Mouse (Mus musculus): ENCODE data around the gene B3gnt2. TPM values are rescaled to one million over a fixed set of nuclear protein-coding genes. Genes with fewer than 3 reads are reported as not detected.

B3gnt2 gene
- 10 to 100 TPM; 14.0 to 15.2 TPM for total RNA-seq (2021)

- no peak for DNase-seq (ENCODE audit: low spot score in 2 of 2)
- intact Hi-C loops (cut with DNase I) = no loop called here
Observed at GRCm38 (mm10) chr11:22860335-22861227, at the start of gene B3gnt2. Gene B3gnt2 (minus strand): TSS chr11:22860961.

DNA sequence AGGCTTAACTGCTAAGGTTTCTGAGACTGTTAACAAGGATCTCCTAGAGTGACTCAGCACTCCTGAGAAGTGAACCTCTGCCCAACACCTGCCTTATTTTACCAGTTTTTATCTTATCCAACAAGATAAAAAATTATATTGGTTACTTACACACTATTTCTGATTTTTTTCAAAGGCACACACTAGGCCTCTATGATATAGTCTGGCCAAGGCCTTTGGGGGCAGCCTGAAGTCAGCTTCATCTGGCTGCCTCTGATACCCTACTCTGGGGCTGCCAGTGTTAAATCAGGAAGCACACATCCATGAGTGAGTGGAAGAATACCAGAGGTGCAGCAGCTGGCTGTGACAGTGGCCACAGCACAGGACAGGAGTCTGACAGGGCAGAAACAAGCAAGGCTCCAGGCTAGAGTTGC, 45.7 kb upstream of the B3gnt2 start:
- DNase-seq (ENCODE audit: low spot score in 2 of 2) = no peak
- intact Hi-C loops (cut with DNase I) = no loop called here

DNA sequence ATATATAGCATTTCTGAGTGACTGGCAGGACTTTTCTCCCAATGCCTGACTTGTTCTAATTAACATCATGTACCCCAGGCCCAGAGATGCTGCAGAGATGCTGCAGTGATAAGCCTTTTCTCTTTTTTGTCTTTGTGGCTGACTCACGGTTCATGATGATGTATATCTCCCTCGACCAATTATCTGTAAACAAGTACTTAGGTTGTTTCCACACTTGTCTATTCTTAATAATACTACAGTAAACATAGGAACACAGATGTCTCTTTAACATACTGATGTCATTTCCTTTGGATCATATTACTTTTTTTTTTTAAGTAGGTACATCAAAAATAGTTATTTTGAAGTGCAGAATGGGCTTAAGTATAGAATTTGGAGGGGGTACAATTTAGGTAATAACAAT, 42.2 kb upstream of the B3gnt2 start:
- DNase-seq (ENCODE audit: low spot score in 2 of 2) = no peak
- intact Hi-C loops (cut with DNase I) = no loop called here

- intact Hi-C loops (cut with DNase I) = no loop called here
- DNase-seq (ENCODE audit: low spot score in 2 of 2) = no peak
Observed at GRCm38 (mm10) chr11:22900041-22900440, 39.3 kb upstream of the B3gnt2 start.

GRCm38 (mm10) chr11:22897642-22898041, 36.9 kb upstream of the B3gnt2 start:
- intact Hi-C loops (cut with DNase I) = no loop called here

DNA sequence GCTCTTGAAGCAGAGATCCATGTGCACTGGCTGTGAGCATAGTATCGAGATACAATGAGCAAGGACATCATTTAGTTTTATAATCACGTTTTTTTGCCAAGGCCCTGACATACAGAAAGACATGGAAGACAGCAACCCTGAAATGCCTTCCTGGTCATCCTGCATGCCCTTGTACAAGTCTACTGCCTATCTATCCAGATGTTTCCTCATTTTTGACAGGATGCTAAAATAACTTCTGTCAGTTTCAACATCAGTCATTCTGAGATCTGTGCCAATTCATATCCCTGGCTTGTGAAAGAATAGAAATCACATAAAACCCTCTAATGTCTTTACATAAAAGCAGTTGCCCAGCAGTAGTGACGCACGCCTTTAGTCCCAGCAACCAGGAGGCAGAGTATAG, 36.4 kb upstream of the B3gnt2 start:
- intact Hi-C loops (cut with DNase I) = no loop called here
- DNase-seq (ENCODE audit: low spot score in 2 of 2) = no peak

More at GRCm38 (mm10) chr11:22897642-22898041, 36.9 kb upstream of the B3gnt2 start:
- no peak for DNase-seq (ENCODE audit: low spot score in 2 of 2)

GRCm38 (mm10) chr11:22893075-22893474, 32.3 kb upstream of the B3gnt2 start:
- no peak for DNase-seq (ENCODE audit: low spot score in 2 of 2)
- intact Hi-C loops (cut with DNase I) = no loop called here

- intact Hi-C loops (cut with DNase I) = no loop called here
Observed at GRCm38 (mm10) chr11:22892466-22892865, 31.7 kb upstream of the B3gnt2 start.

GRCm38 (mm10) chr11:22891876-22892275, 31.1 kb upstream of the B3gnt2 start:
- intact Hi-C loops (cut with DNase I) = no loop called here
- DNase-seq (ENCODE audit: low spot score in 2 of 2) = no peak

More at GRCm38 (mm10) chr11:22892466-22892865, 31.7 kb upstream of the B3gnt2 start:
- DNase-seq (ENCODE audit: low spot score in 2 of 2) = no peak

GRCm38 (mm10) chr11:22891242-22891641, 30.5 kb upstream of the B3gnt2 start:
- intact Hi-C loops (cut with DNase I) = no loop called here
- DNase-seq (ENCODE audit: low spot score in 2 of 2) = no peak

DNA sequence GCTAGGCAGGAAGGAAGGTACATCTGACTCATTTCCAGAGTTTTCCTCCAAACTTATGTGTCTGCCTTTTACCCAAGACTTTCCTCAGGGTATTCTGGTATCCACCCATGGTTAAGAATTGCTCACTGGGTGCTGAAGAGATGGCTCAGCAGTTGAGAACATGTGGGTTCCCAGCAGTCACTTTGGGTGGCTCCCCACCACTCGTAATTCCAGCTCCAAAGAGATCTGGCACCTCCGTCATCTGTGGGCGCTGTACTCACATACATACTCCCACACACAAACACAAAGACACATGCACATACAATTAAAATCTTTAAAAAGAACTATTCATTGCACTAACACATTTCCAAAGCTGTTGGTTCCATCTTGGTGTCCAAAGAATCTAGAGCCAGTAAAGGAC, 28.5 kb upstream of the B3gnt2 start:
- peak; percentile 26 to 82 for DNase-seq (ENCODE audit: low spot score in 2 of 2)
- intact Hi-C loops (cut with DNase I) = no loop called here

- intact Hi-C loops (cut with DNase I) = no loop called here
- DNase-seq (ENCODE audit: low spot score in 2 of 2) = no peak
Observed at GRCm38 (mm10) chr11:22886991-22887390, 26.2 kb upstream of the B3gnt2 start.

DNA sequence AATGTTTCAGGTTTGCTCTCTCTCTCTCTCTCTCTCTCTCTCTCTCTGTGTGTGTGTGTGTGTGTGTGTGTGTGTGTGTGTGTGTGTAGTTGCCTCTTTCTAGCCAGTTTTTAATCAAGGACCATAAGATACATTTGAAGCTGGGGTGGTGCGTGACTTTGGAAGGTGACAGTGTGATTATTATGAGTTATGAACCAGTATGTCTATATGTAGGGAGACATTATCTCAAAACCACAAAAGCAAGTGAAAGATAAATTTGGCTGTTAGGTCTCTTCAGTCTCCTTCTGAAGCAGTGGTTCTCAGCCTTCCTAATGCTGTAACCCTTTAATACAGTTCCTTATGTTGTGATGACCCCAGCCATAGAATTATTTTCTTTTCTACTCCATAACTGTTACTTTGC, 24.6 kb upstream of the B3gnt2 start:
- DNase-seq (ENCODE audit: low spot score in 2 of 2) = no peak
- intact Hi-C loops (cut with DNase I) = no loop called here

- intact Hi-C loops (cut with DNase I) = loop anchor here (5.0 kb wide), 1 partner anchor 39 kb away; no protein-coding TSS in a partner anchor
- DNase-seq (ENCODE audit: low spot score in 2 of 2) = no peak
Observed at GRCm38 (mm10) chr11:22883676-22884075, 22.9 kb upstream of the B3gnt2 start.

DNA sequence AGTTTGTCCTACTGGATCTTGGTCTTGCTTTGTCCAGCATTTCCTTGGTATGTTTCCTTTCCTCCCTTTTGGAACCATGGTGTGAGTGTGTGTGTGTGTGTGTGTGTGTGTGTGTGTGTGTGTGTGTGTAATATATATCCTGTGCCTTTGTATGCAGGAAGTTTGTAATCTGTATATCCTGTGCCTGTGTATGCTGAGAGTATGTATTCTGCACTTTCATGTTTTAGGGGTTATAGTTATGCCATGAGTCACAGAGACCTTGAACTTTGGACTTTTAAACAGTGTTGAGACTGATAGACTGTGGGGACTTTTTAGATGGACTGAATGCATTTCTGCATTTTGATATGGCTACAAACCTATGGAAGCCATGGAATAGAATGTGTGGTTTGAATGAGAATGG, 22.2 kb upstream of the B3gnt2 start:
- no peak for DNase-seq (ENCODE audit: low spot score in 2 of 2)
- intact Hi-C loops (cut with DNase I) = loop anchor here (5.0 kb wide), 1 partner anchor 39 kb away; no protein-coding TSS in a partner anchor

GRCm38 (mm10) chr11:22880383-22881172, 19.8 kb upstream of the B3gnt2 start:
- intact Hi-C loops (cut with DNase I) = loop anchor here (5.0 kb wide), 1 partner anchor 42 kb away; no protein-coding TSS in a partner anchor
- DNase-seq (ENCODE audit: low spot score in 2 of 2) = no peak

- intact Hi-C loops (cut with DNase I) = loop anchor here (5.0 kb wide), 1 partner anchor 43 kb away; no protein-coding TSS in a partner anchor
- no peak for DNase-seq (ENCODE audit: low spot score in 2 of 2)
Observed at GRCm38 (mm10) chr11:22879645-22880044, 18.9 kb upstream of the B3gnt2 start.

GRCm38 (mm10) chr11:22876680-22877330, 16.0 kb upstream of the B3gnt2 start:
- no peak for DNase-seq (ENCODE audit: low spot score in 2 of 2)
- intact Hi-C loops (cut with DNase I) = no loop called here

DNA sequence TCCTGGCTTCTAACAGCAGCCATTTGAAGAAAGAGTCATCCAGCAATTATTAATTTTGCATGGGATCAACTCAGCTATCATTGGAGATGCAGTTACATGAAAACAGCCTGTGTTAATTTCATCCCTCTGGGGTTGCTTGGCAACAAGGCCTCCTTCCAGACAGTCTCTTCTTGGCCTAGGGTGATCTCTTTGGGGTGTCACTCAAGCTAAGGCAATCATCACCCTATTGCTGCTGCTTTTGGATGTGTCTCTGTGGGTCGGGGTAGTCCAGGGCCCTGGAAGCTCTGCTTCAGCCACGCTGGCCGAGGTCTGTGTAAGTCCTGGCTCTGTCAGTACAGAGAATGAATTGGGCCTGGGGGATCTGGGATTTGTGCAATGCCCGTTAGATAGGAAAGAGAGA, 14.5 kb upstream of the B3gnt2 start:
- intact Hi-C loops (cut with DNase I) = no loop called here

DNA sequence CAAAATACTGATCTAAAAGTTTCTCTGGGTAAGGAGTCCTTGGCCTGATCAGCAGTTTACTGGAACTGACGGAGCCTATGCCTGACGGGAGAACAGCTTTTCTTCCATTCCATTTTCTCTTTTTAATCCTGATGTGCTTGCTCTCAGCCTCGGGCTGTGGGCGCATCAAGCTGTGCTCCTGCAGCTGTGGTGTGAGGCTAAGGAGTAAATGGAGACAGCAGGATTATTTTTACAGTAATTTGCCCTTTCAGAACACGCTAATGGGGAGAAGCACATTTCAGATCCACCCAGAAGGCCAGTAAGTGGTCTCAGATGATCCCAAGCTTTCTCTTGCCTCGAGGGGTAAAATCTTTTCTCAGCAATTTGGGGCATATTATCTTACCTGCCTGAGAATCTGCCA, 14.0 kb upstream of the B3gnt2 start:
- no peak for DNase-seq (ENCODE audit: low spot score in 2 of 2)
- intact Hi-C loops (cut with DNase I) = no loop called here

More for the DNA sequence above, 14.5 kb upstream of the B3gnt2 start:
- no peak for DNase-seq (ENCODE audit: low spot score in 2 of 2)
